Mouse (Mus musculus) midbrain, embryonic 16.5 days (tissue): ENCODE data around the gene Cela1. TPM values are rescaled to one million over a fixed set of nuclear protein-coding genes. Genes with fewer than 3 reads are reported as not detected.

Experiments
- ATAC-seq: fragments of 200-750 bp; cut with Nextera tagmentation; 2 replicates; pipeline ENCODE4 v1.8.0; 2017; ENCODE audit warnings: moderate TSS enrichment
- H3K27ac ChIP-seq: fragments of 300-500 bp; sonication (generic); 2 replicates; pipeline ENCODE4 v1.5.1; 2014; ENCODE audit warnings: mild to moderate bottlenecking, low read length, mixed read lengths
- H3K27me3 ChIP-seq: fragments of 300-500 bp; sonication (generic); 2 replicates; pipeline ENCODE4 v1.6.1; 2014; ENCODE audit warnings: low read depth, low read length, mixed read lengths; ENCODE audit not compliant: control insufficient read depth, insufficient read depth
- H3K36me3 ChIP-seq: fragments of 300-500 bp; sonication (generic); 2 replicates; pipeline ENCODE4 v1.6.1; 2014; ENCODE audit warnings: mild to moderate bottlenecking, low read length, moderate library complexity, mixed read lengths; ENCODE audit not compliant: control insufficient read depth, insufficient read depth
- H3K4me1 ChIP-seq: fragments of 300-500 bp; sonication (generic); 2 replicates; pipeline ENCODE4 v1.6.1; 2014; ENCODE audit warnings: mild to moderate bottlenecking, low read length, mixed read lengths; ENCODE audit not compliant: control insufficient read depth, insufficient read depth
- H3K4me2 ChIP-seq: fragments of 300-500 bp; sonication (generic); 2 replicates; pipeline ENCODE4 v1.6.1; 2014; ENCODE audit warnings: mild to moderate bottlenecking, low read length, mixed read lengths
- H3K4me3 ChIP-seq: fragments of 300-500 bp; sonication (generic); 2 replicates; pipeline ENCODE4 v1.5.1; 2014; ENCODE audit warnings: low read depth, mild to moderate bottlenecking, low read length, moderate library complexity, mixed read lengths
- H3K9ac ChIP-seq: fragments of 300-500 bp; sonication (generic); 2 replicates; pipeline ENCODE4 v1.6.1; 2014; ENCODE audit warnings: low read depth, low read length, mixed read lengths
- H3K9me3 ChIP-seq: fragments of 300-500 bp; sonication (generic); replicated peaks from 2 replicates; pipeline ENCODE4 v1.6.1; 2014; ENCODE audit warnings: mild to moderate bottlenecking, low read length, mixed read lengths; ENCODE audit not compliant: control insufficient read depth, poor library complexity, severe bottlenecking
- WGBS: fragments of 180-500 bp; shearing (Covaris S2); extraction: QIAGEN DNeasy Blood & Tissue Kit; methylation state at CpG from one replicate; pipeline ENCODE4 v1.1.7; 2014; 5-methylcytosine and 5-hydroxymethylcytosine counted together
- polyA plus RNA-seq: library from polyadenylated mRNA; unstranded; fragments of >200 nt; fragmentation: Nextera tagmentation; extraction: Ambion mirVana; gene quantifications from 2 replicates; pipeline ENCODE4 v1.2.1, GENCODE M21; 2015

Gene Cela1
- polyA plus RNA-seq, 1 experiment from 2014 or later = 0.85 TPM

GRCm38 (mm10) chr15:100700424-100700823, 12.7 kb upstream of the Cela1 start:
- Histone ChIP-seq H3K27me3 (peaks cover 5% of the 10 kb centered on the region; the same call in 1 of the 2 replicates), H3K4me2 (no peak overlapping the region), H3K9ac (no peak overlapping the region), H3K36me3 (no peaks in the 10 kb centered on the region), H3K27ac (no peak overlapping the region), H3K9me3 (no peaks in the 10 kb centered on the region), H3K4me3 (no peak overlapping the region), H3K4me1 (no peaks in the 10 kb centered on the region; the same call in 1 of the 2 replicates)
- 77% methylated on average over 5 of the region's 5 CpGs for WGBS
- no peak for ATAC-seq

GRCm38 (mm10) chr15:100699386-100699785, 11.7 kb upstream of the Cela1 start:
- no peak for ATAC-seq
- no peaks in the 10 kb centered on the region for H3K9me3 ChIP-seq
- no peaks in the 10 kb centered on the region for H3K36me3 ChIP-seq
- peaks cover 5% of the 10 kb centered on the region; the same call in 1 of the 2 replicates for H3K27me3 ChIP-seq
- no peaks in the 10 kb centered on the region; the same call in 1 of the 2 replicates for H3K4me1 ChIP-seq
- no peak overlapping the region for H3K9ac ChIP-seq
- H3K4me2 ChIP-seq = no peak overlapping the region
- H3K27ac ChIP-seq = no peak overlapping the region
- WGBS = 69% methylated on average over 6 of the region's 6 CpGs
- no peak overlapping the region for H3K4me3 ChIP-seq

- no peak overlapping the region for H3K27ac ChIP-seq
- no peak for ATAC-seq
Observed at GRCm38 (mm10) chr15:100698078-100698477, 10.4 kb upstream of the Cela1 start.

GRCm38 (mm10) chr15:100694406-100694805, 6.7 kb upstream of the Cela1 start:
- H3K36me3 ChIP-seq = no peaks in the 10 kb centered on the region

More at GRCm38 (mm10) chr15:100698078-100698477, 10.4 kb upstream of the Cela1 start:
- no peaks in the 10 kb centered on the region for H3K36me3 ChIP-seq
- WGBS = 80% methylated on average over 10 of the region's 10 CpGs
- no peak overlapping the region for H3K4me3 ChIP-seq
- no peaks in the 10 kb centered on the region for H3K27me3 ChIP-seq
- H3K9me3 ChIP-seq = no peaks in the 10 kb centered on the region
- no peaks in the 10 kb centered on the region for H3K4me1 ChIP-seq
- no peak overlapping the region for H3K9ac ChIP-seq
- H3K4me2 ChIP-seq = no peak overlapping the region

GRCm38 (mm10) chr15:100691990-100692389, 4.3 kb upstream of the Cela1 start:
- Histone ChIP-seq H3K4me2 (no peak overlapping the region), H3K27ac (no peak overlapping the region), H3K9ac (no peak overlapping the region), H3K36me3 (no peaks in the 10 kb centered on the region), H3K27me3 (no peaks in the 10 kb centered on the region), H3K4me1 (no peaks in the 10 kb centered on the region), H3K4me3 (no peak overlapping the region), H3K9me3 (peaks cover 6% of the 10 kb centered on the region; the same call in 1 of the 2 replicates)
- no peak for ATAC-seq
- 81% methylated on average over 3 of the region's 3 CpGs for WGBS

More at GRCm38 (mm10) chr15:100694406-100694805, 6.7 kb upstream of the Cela1 start:
- Histone ChIP-seq H3K9me3 (peaks cover 6% of the 10 kb centered on the region; the same call in 1 of the 2 replicates), H3K4me3 (no peak overlapping the region), H3K4me1 (no peaks in the 10 kb centered on the region), H3K27ac (no peak overlapping the region), H3K4me2 (no peak overlapping the region), H3K9ac (no peak overlapping the region), H3K27me3 (no peaks in the 10 kb centered on the region)
- WGBS = 87% methylated on average over 9 of the region's 9 CpGs
- ATAC-seq = no peak

GRCm38 (mm10) chr15:100686989-100687388, 732 bp downstream of the Cela1 start:
- Histone ChIP-seq H3K9me3 (peaks cover 6% of the 10 kb centered on the region; the same call in 1 of the 2 replicates), H3K27ac (no peak overlapping the region), H3K4me3 (no peak overlapping the region), H3K36me3 (no peaks in the 10 kb centered on the region), H3K4me1 (no peaks in the 10 kb centered on the region), H3K9ac (no peak overlapping the region), H3K27me3 (no peaks in the 10 kb centered on the region), H3K4me2 (no peak overlapping the region)
- 66% methylated on average over 12 of the region's 12 CpGs for WGBS
- no peak for ATAC-seq

GRCm38 (mm10) chr15:100686434-100686833, 1.3 kb downstream of the Cela1 start:
- no peak for ATAC-seq
- Histone ChIP-seq H3K27ac (no peak overlapping the region), H3K4me3 (no peak overlapping the region), H3K9me3 (peaks cover 6% of the 10 kb centered on the region; the same call in 1 of the 2 replicates), H3K36me3 (no peaks in the 10 kb centered on the region), H3K4me1 (no peaks in the 10 kb centered on the region), H3K9ac (no peak overlapping the region), H3K27me3 (no peaks in the 10 kb centered on the region), H3K4me2 (no peak overlapping the region)
- WGBS = 79% methylated on average over 6 of the region's 6 CpGs

- H3K27me3 ChIP-seq = no peaks in the 10 kb centered on the region
- no peak overlapping the region for H3K9ac ChIP-seq
- no peaks in the 10 kb centered on the region for H3K4me1 ChIP-seq
- no peak overlapping the region for H3K27ac ChIP-seq
- H3K4me2 ChIP-seq = no peak overlapping the region
- no peak overlapping the region for H3K4me3 ChIP-seq
- no peak for ATAC-seq
- H3K9me3 ChIP-seq = peaks cover 6% of the 10 kb centered on the region; the same call in 1 of the 2 replicates
- WGBS = 90% methylated on average over 8 of the region's 8 CpGs
- H3K36me3 ChIP-seq = no peaks in the 10 kb centered on the region
Observed at GRCm38 (mm10) chr15:100685849-100686248, 1.9 kb downstream of the Cela1 start.

GRCm38 (mm10) chr15:100685255-100685654, 2.5 kb downstream of the Cela1 start:
- Histone ChIP-seq H3K9me3 (peaks cover 1% of the 10 kb centered on the region; the same call in 1 of the 2 replicates), H3K4me3 (no peak overlapping the region), H3K36me3 (no peaks in the 10 kb centered on the region), H3K9ac (no peak overlapping the region), H3K4me1 (no peaks in the 10 kb centered on the region), H3K4me2 (no peak overlapping the region), H3K27ac (no peak overlapping the region), H3K27me3 (no peaks in the 10 kb centered on the region)
- 25% methylated on average over 13 of the region's 13 CpGs for WGBS
- no peak for ATAC-seq
